Mouse (Mus musculus) stomach, postnatal 0 days (tissue): ENCODE results near the gene Fam186a. TPM values are rescaled to one million over a fixed set of nuclear protein-coding genes. Genes with fewer than 3 reads are reported as not detected.
"Not testable (repeated sequence)": the region's sequence is repeated elsewhere in the genome, so short reads cannot be mapped to it uniquely, and the experiment has no call there.

ENCODE experiments used
- ATAC-seq: fragments of 200-750 bp; cut with Nextera tagmentation; 2 replicates; pipeline ENCODE4 v1.8.0; 2017; ENCODE audit not compliant: low FRiP score, low TSS enrichment
- DNase-seq: peaks from one replicate; pipeline ENCODE4 v3.0.0-alpha.2; 2016; ENCODE audit warnings: low spot score
- H3K27ac ChIP-seq: fragments of 300-500 bp; sonication (generic); replicated peaks from 2 replicates; pipeline ENCODE4 v1.5.1; 2014; ENCODE audit warnings: mild to moderate bottlenecking, control low read depth
- H3K27me3 ChIP-seq: fragments of 300-500 bp; sonication (generic); 2 replicates; pipeline ENCODE4 v1.6.1; 2014; ENCODE audit warnings: low read length; ENCODE audit not compliant: control insufficient read depth, insufficient read depth
- H3K36me3 ChIP-seq: fragments of 300-500 bp; sonication (generic); 2 replicates; pipeline ENCODE4 v1.6.1; 2014; ENCODE audit warnings: low read length, mixed read lengths; ENCODE audit not compliant: control insufficient read depth, insufficient read depth
- H3K4me1 ChIP-seq: fragments of 300-500 bp; sonication (generic); replicated peaks from 2 replicates; pipeline ENCODE4 v1.6.1; 2014; ENCODE audit warnings: antibody characterized with exemption; ENCODE audit not compliant: control insufficient read depth, insufficient read depth
- H3K4me2 ChIP-seq: fragments of 300-500 bp; sonication (generic); replicated peaks from 2 replicates; pipeline ENCODE4 v1.6.1; 2014; ENCODE audit warnings: low read depth, mild to moderate bottlenecking, control low read depth, moderate library complexity
- H3K4me3 ChIP-seq: fragments of 300-500 bp; sonication (generic); 2 replicates; pipeline ENCODE4 v1.5.1; 2014; ENCODE audit warnings: low read depth, low read length, control low read depth
- H3K9ac ChIP-seq: fragments of 300-500 bp; sonication (generic); 2 replicates; pipeline ENCODE4 v1.6.1; 2014; ENCODE audit warnings: mild to moderate bottlenecking, low read length, control low read depth, mixed read lengths
- H3K9me3 ChIP-seq: fragments of 300-500 bp; sonication (generic); 2 replicates; pipeline ENCODE4 v1.6.1; 2016; ENCODE audit warnings: low read length; ENCODE audit not compliant: control insufficient read depth
- CTCF ChIP-seq: IDR thresholded peaks from 2 replicates; pipeline ENCODE4 v1.5.1; 2016; ENCODE audit warnings: antibody characterized with exemption, low read depth, mild to moderate bottlenecking, moderate library complexity
- EP300 ChIP-seq: optimal IDR thresholded peaks from 2 replicates; pipeline ENCODE3; 2016; ENCODE audit warnings: antibody characterized with exemption
- WGBS: fragments of 180-500 bp; shearing (Covaris S2); extraction: QIAGEN DNeasy Blood & Tissue Kit; methylation state at CpG from one replicate; pipeline ENCODE4 v1.1.7; 2014; 5-methylcytosine and 5-hydroxymethylcytosine counted together
- polyA plus RNA-seq: library from polyadenylated mRNA; unstranded; fragments of >200 nt; fragmentation: Nextera tagmentation; extraction: Ambion mirVana; gene quantifications from 2 replicates; pipeline ENCODE4 v1.2.1, GENCODE M21; 2015

Fam186a gene
- polyA plus RNA-seq, 1 experiment from 2014 or later = not detected

GRCm38 (mm10) chr15:99972361-99972988, 5.6 kb upstream of the Fam186a start:
- peak overlapping the region; percentile 88 for H3K9ac ChIP-seq
- H3K36me3 ChIP-seq = no peaks in the 10 kb centered on the region
- WGBS = 1% methylated on average over 50 of the region's 50 CpGs
- H3K9me3 ChIP-seq = no peaks in the 10 kb centered on the region
- H3K4me3 ChIP-seq = peak overlapping the region; percentile 93
- peak overlapping the region; percentile 99 for H3K27ac ChIP-seq
- ATAC-seq (peak; percentile 96), DNase-seq (peak; percentile 97)
- no peaks in the 10 kb centered on the region for H3K4me1 ChIP-seq
- peak overlapping the region; percentile 70 for H3K4me2 ChIP-seq
- TF ChIP-seq CTCF (no peak), EP300 (peak; percentile 72)
- no peaks in the 10 kb centered on the region for H3K27me3 ChIP-seq

GRCm38 (mm10) chr15:99970606-99971005, 3.7 kb upstream of the Fam186a start:
- no peaks in the 10 kb centered on the region for H3K27me3 ChIP-seq
- H3K9me3 ChIP-seq = no peaks in the 10 kb centered on the region
- H3K36me3 ChIP-seq = no peaks in the 10 kb centered on the region
- H3K9ac ChIP-seq = no peak overlapping the region
- H3K4me3 ChIP-seq = no peak overlapping the region
- TF ChIP-seq EP300 (no peak), CTCF (no peak)
- no peaks in the 10 kb centered on the region for H3K4me1 ChIP-seq
- ATAC-seq = no peak
- H3K4me2 ChIP-seq = no peak overlapping the region
- no peak overlapping the region for H3K27ac ChIP-seq
- no peak for DNase-seq
- 91% methylated on average over 1 of the region's 1 CpGs for WGBS

GRCm38 (mm10) chr15:99969765-99970164, 2.9 kb upstream of the Fam186a start, which contains the start of gene Larp4:
TSS of gene Larp4 (plus strand) at chr15:99970065.
- H3K9ac ChIP-seq, H3K4me1 ChIP-seq, H3K27ac ChIP-seq, H3K4me3 ChIP-seq, H3K27me3 ChIP-seq, H3K4me2 ChIP-seq, H3K36me3 ChIP-seq, ATAC-seq, H3K9me3 ChIP-seq, DNase-seq: not testable (repeated sequence)
- WGBS = 86% methylated on average over 6 of the region's 6 CpGs

GRCm38 (mm10) chr15:99965103-99965775, 1.6 kb downstream of the Fam186a start:
- no peaks in the 10 kb centered on the region for H3K27me3 ChIP-seq
- ATAC-seq (peak; percentile 75), DNase-seq (peak; percentile 48)
- H3K4me1 ChIP-seq = no peaks in the 10 kb centered on the region
- H3K9ac ChIP-seq = no peak overlapping the region
- H3K4me2 ChIP-seq = no peak overlapping the region
- H3K9me3 ChIP-seq = no peaks in the 10 kb centered on the region
- no peak overlapping the region for H3K4me3 ChIP-seq
- 80% methylated on average over 8 of the region's 8 CpGs for WGBS
- 0 out of 2 replicates have a peak overlapping the region, but pooled peaks have one; percentile 18 for H3K27ac ChIP-seq
- TF ChIP-seq CTCF (no peak), EP300 (no peak)
- H3K36me3 ChIP-seq = no peaks in the 10 kb centered on the region

GRCm38 (mm10) chr15:99955324-99955723, 11.5 kb downstream of the Fam186a start:
- TF ChIP-seq EP300 (no peak), CTCF (no peak)
- Histone ChIP-seq H3K27ac (no peak overlapping the region), H3K4me2 (no peak overlapping the region), H3K4me1 (no peaks in the 10 kb centered on the region), H3K9ac (no peak overlapping the region), H3K27me3 (no peaks in the 10 kb centered on the region), H3K36me3 (no peaks in the 10 kb centered on the region), H3K9me3 (no peaks in the 10 kb centered on the region), H3K4me3 (no peak overlapping the region)
- ATAC-seq (no peak), DNase-seq (no peak)
- WGBS = 43% methylated on average over 4 of the region's 4 CpGs

- 77% methylated on average over 4 of the region's 4 CpGs for WGBS
- Histone ChIP-seq H3K4me3 (no peak overlapping the region), H3K4me1 (no peaks in the 10 kb centered on the region), H3K9ac (no peak overlapping the region), H3K9me3 (no peaks in the 10 kb centered on the region), H3K4me2 (no peak overlapping the region), H3K27ac (no peak overlapping the region), H3K36me3 (no peaks in the 10 kb centered on the region), H3K27me3 (no peaks in the 10 kb centered on the region)
- no peak for DNase-seq
- ATAC-seq = no peak
- TF ChIP-seq EP300 (no peak), CTCF (no peak)
These were observed 25.8 kb downstream of the Fam186a start for GRCm38 (mm10) chr15:99940970-99941630.
